Mouse (Mus musculus): ENCODE results near the gene Smarce1.

Smarce1 gene

DNA sequence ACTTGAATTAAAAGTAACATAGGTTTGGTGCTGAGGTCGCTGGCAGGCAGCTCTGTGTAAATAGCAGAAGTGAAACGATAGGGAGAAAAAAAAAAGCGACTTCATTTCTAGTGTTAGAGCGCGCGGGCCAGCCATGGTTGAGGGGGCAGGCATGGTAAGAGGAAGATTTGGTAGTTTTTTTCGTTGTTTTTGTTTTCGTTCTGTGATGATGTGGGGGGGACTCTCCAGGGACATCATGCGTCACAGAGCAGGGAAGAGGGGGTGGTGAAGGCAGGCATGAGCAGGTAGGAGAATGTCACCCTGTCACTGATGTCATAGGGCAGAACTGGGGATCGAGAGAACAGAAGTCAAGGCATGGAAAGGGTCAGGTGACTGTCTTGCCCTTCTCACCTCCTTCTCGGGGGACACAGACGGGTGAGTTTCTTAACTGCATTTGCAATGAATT lies 62.8 kb downstream of the Smarce1 start:
- Histone ChIP-seq H3K36me3 (ENCODE audit: control insufficient read depth, insufficient read depth, low read length, poor library complexity, severe bottlenecking) (peaks cover 1% of the 10 kb centered on the region; the same call in 1 of the 2 replicates), H3K27me3 (ENCODE audit: control insufficient read depth, insufficient read depth, low read length, poor library complexity, severe bottlenecking) (no peaks in the 10 kb centered on the region)
- DNase-seq (ENCODE audit: low read depth, low spot score) = peak; percentile 99

DNA sequence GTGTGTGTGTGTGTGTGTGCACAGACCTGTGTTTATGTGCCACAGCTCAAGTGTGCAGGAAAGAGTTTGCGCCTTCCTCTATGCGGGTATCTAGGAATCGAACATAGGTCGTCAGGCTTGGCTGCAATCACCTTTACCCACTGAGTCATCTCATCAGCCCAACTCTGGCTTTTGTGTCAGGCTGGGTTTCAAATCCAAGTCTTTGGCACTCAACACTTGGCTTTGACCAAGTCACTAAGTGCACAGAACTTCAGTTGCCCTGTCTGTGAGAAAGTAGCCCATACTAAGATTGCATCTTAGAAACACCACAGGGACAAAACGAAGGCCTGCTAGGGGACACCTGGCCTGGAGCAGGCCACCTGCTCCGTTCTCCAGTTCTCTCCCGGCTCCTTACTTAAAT lies 63.2 kb downstream of the Smarce1 start:
- DNase-seq (ENCODE audit: low read depth, low spot score) = no peak
- Histone ChIP-seq H3K36me3 (ENCODE audit: control insufficient read depth, insufficient read depth, low read length, poor library complexity, severe bottlenecking) (no peaks in the 10 kb centered on the region), H3K27me3 (ENCODE audit: control insufficient read depth, insufficient read depth, low read length, poor library complexity, severe bottlenecking) (no peaks in the 10 kb centered on the region)

DNA sequence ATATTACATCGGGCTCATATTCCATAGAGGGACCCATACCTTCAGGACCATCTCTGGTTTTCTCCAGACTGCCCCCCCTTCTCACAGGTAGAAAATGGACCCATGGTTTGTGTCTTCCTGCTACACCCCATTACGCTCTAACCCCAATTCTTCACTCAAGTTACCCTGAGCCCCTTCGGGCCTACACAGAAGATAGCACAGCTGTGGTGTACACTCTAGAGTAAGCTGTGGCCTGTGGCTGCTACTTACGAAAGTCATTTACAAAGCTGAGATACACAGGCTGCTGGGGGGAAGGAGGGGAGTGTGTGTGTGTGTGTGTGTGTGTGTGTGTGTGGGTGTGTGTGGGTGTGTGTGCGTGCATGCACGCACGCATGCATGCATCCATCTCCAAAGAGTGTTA lies 64.6 kb downstream of the Smarce1 start:
- no peaks in the 10 kb centered on the region for H3K36me3 ChIP-seq (ENCODE audit: control insufficient read depth, insufficient read depth, low read length, poor library complexity, severe bottlenecking)
- DNase-seq (ENCODE audit: low read depth, low spot score) = peak; percentile 33
- H3K27me3 ChIP-seq (ENCODE audit: control insufficient read depth, insufficient read depth, low read length, poor library complexity, severe bottlenecking) = no peaks in the 10 kb centered on the region

DNA sequence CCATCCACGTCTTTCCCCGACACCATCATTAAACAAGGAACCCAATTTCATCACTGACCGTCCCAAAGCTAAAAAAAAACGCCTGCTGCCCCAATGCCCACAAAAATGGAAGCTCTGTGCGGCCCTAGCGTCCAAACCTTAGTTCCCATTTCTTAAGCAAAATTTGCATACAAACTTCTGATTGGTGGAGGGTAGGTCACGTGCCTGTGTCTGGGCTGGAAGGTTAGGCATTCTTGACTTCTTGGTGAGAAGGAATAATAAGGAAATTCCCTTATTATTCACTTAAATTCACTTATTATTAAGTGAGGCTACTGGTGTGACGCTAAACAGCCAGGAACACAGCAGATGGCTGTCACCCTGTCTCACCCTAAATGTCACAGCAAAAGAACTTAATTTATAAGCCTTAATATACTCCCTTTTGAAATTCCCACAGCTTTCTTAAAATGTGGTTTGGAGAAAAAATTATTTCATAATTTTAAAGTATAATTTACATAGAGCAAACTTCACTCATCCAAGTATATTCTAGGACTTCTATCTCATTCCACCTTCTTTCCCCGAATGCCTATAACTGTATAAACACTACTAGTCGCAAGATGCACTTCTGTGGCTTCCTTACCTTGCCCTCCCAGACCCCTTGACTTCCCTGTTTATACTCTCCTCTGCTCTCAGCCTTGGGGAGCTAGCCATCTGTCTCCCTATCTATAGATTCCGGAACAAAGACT lies 65.6 kb downstream of the Smarce1 start:
- no peaks in the 10 kb centered on the region for H3K36me3 ChIP-seq (ENCODE audit: control insufficient read depth, insufficient read depth, low read length, poor library complexity, severe bottlenecking)
- H3K27me3 ChIP-seq (ENCODE audit: control insufficient read depth, insufficient read depth, low read length, poor library complexity, severe bottlenecking) = no peaks in the 10 kb centered on the region
- DNase-seq (ENCODE audit: low read depth, low spot score) = peak; percentile 45

DNA sequence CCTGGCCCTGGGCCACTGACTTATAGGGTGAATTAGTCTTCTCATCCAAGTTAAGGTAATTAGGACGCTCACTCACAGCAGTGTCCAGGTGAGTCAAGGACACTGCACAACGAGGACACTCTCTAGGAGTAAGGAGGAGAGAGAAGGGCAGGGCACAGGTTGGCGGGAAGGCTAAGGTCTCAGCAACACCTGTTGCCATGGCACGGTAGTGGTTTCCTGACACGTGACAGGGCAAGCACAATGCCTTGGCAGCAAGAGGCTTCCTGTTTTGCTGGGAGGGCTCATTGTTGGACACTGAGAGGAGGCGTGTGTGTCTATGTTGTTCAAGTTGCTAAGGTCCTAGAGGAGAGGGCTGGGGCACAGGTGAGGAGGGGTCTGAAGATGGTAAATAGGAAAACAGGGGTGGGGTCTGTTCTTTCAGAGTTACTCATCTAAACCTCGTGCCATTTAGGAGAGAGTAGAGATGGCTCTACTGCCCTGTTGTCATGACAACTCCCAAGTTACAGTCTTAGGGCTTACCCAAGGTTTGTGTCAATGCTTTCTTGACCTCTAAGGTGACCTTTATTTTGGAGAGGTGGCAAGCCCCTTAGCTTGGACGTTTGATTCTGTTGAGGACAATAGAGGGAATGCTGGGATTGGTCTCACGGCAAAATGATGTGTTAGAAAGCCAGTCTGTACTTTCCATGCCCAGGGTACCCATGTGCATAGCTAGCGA lies 67.7 kb downstream of the Smarce1 start:
- DNase-seq (ENCODE audit: low read depth, low spot score) = peak; percentile 92
- Histone ChIP-seq H3K36me3 (ENCODE audit: control insufficient read depth, insufficient read depth, low read length, poor library complexity, severe bottlenecking) (no peaks in the 10 kb centered on the region), H3K27me3 (ENCODE audit: control insufficient read depth, insufficient read depth, low read length, poor library complexity, severe bottlenecking) (no peaks in the 10 kb centered on the region)

DNA sequence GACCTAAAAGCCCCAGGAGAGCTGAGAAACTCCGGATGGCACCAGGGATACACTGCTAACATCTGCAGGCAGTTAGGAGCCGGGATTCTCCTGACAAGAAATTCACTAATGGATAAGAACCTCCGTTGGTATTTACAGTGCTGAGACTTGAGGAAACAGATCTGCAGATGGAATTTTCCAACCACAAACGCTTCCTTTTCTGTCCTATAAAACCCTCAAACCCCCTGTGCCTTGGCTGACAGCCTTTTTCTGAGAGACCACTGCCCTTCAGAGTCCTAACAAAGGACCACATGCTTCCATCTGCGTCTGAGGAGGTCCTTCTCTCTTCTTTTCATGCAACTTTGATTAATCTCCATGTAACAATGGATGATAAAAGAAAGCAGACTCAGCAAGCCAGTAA lies 69.2 kb downstream of the Smarce1 start:
- Histone ChIP-seq H3K27me3 (ENCODE audit: control insufficient read depth, insufficient read depth, low read length, poor library complexity, severe bottlenecking) (no peaks in the 10 kb centered on the region), H3K36me3 (ENCODE audit: control insufficient read depth, insufficient read depth, low read length, poor library complexity, severe bottlenecking) (no peaks in the 10 kb centered on the region)
- no peak for DNase-seq (ENCODE audit: low read depth, low spot score)

DNA sequence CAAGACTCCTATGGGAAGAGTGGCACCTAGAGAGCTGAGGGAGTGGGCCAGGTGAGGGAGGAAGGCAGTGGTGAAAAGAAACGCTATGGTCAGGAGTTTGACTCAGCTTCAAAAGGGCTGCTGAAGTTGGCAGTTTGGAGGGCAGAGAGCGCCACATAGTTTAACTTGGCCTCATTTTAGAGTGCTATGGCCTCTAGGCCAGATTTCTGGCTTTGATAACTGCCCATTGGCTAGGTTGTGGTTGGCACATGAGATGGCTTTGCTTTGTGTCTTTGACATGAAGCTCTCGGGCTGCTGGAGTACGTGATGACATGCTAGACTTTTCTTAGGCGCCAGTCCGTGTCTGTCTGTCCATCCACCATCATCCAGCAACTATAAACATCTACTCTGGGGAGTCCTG lies 70.6 kb downstream of the Smarce1 start:
- no peaks in the 10 kb centered on the region for H3K27me3 ChIP-seq (ENCODE audit: control insufficient read depth, insufficient read depth, low read length, poor library complexity, severe bottlenecking)
- no peaks in the 10 kb centered on the region for H3K36me3 ChIP-seq (ENCODE audit: control insufficient read depth, insufficient read depth, low read length, poor library complexity, severe bottlenecking)
- DNase-seq (ENCODE audit: low read depth, low spot score) = no peak

Measured in splenic B cell, adult 2 months (primary cell).